In the genomic region with DNA sequence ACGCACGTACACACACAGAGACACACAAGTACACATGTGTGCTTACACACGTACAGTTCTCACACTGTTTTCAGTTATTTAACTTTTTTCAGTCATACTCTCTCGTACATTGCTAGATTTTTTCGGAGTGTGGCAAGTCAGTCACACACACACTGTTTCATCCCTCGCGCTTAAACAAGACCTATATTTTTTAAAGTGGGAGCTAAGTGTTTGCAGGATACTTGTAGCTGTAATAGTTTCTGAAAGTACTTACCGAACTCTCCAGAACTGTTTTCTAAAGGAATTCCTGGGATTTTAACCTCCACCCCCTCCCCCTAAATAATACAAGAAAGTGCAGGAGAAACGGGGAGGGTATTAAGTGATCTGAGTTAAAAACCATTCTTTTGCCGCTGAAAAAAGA, we compare ENCODE assay signal across 22 mouse cellular contexts.
DNase-seq lines count a peak whose midpoint lies in the region; ATAC-seq and TF ChIP-seq lines count a peak whose summit lies in the region.
"Had no signal": no experiment of that assay in that cellular context is flagged by ENCODE, and none has a peak within 500 bp of the region (broad histone marks: within the 10 kb centered on the region; RNA-seq: fewer than 3 reads in every experiment).

No protein-coding gene starts in this region.

- no peak overlapping the region for H3K4me2 ChIP-seq in intestine, embryonic 16.5 days (ENCODE audit: low read depth, low read length)
- no peak overlapping the region for H3K4me2 ChIP-seq in intestine, embryonic 15.5 days (replicated peaks)
- H3K4me2 ChIP-seq in lung, embryonic 14.5 days = 0 out of 2 replicates have a peak overlapping the region, but pooled peaks have one; percentile 13
- H3K4me2 ChIP-seq in lung, embryonic 16.5 days (ENCODE audit: low read depth, low read length) = peak overlapping the region; percentile 36
- H3K4me2 ChIP-seq: embryonic facial prominence, embryonic 13.5 days; embryonic facial prominence, embryonic 15.5 days; forebrain, embryonic 12.5 days had no signal

- H3K27me3 ChIP-seq in intestine, embryonic 16.5 days (replicated peaks; ENCODE audit: control insufficient read depth, insufficient read depth, low read length) = no peaks in the 10 kb centered on the region
- H3K27me3 ChIP-seq in intestine, embryonic 15.5 days (replicated peaks) = no peaks in the 10 kb centered on the region
- H3K27me3 ChIP-seq in lung, embryonic 14.5 days (ENCODE audit: insufficient read depth, low read length) = no peaks in the 10 kb centered on the region
- no peaks in the 10 kb centered on the region for H3K27me3 ChIP-seq in lung, embryonic 16.5 days (ENCODE audit: control insufficient read depth, insufficient read depth, low read depth, low read length)
- H3K27me3 ChIP-seq: embryonic facial prominence, embryonic 13.5 days; embryonic facial prominence, embryonic 15.5 days; forebrain, embryonic 12.5 days had no signal

- TF ChIP-seq POLR2A in lung, adult 2 months (IDR thresholded peaks at IDR 0.05; ENCODE audit: borderline replicate concordance, extremely low read depth, low read depth, low read length) = no peak

- no peak for TF ChIP-seq CTCF in lung, embryonic 14.5 days (IDR thresholded peaks at IDR 0.05; ENCODE audit: low read depth)
- TF ChIP-seq CTCF in lung, adult 2 months (IDR thresholded peaks at IDR 0.05; ENCODE audit: insufficient read depth, low read length) = no peak

- no peaks in the 10 kb centered on the region for H3K36me3 ChIP-seq in intestine, embryonic 16.5 days (ENCODE audit: control insufficient read depth, insufficient read depth, low read length)
- H3K36me3 ChIP-seq in intestine, embryonic 15.5 days = no peaks in the 10 kb centered on the region
- H3K36me3 ChIP-seq in lung, embryonic 14.5 days (ENCODE audit: insufficient read depth) = no peaks in the 10 kb centered on the region
- H3K36me3 ChIP-seq in lung, embryonic 16.5 days (ENCODE audit: control insufficient read depth, insufficient read depth, low read length) = no peaks in the 10 kb centered on the region
- H3K36me3 ChIP-seq: embryonic facial prominence, embryonic 13.5 days; embryonic facial prominence, embryonic 15.5 days; forebrain, embryonic 10.5 days; forebrain, embryonic 12.5 days had no signal

- H3K4me3 ChIP-seq in intestine, embryonic 16.5 days (ENCODE audit: low read length) = no peak overlapping the region
- H3K4me3 ChIP-seq in intestine, embryonic 15.5 days (replicated peaks) = no peak overlapping the region
- no peak overlapping the region for H3K4me3 ChIP-seq in lung, embryonic 14.5 days (ENCODE audit: low read depth, low read length)
- no peak overlapping the region for H3K4me3 ChIP-seq in lung, embryonic 16.5 days (ENCODE audit: low read length)
- no peak overlapping the region for H3K4me3 ChIP-seq in lung, adult 2 months (replicated peaks; ENCODE audit: extremely low read depth, low read depth, low read length)
- H3K4me3 ChIP-seq: embryonic facial prominence, embryonic 13.5 days; embryonic facial prominence, embryonic 15.5 days; erythroblast, embryonic 14.5 days; forebrain, embryonic 10.5 days; forebrain, embryonic 12.5 days had no signal

- WGBS in intestine, embryonic 16.5 days = 81% methylated on average over 10 of the region's 10 CpGs
- 82% methylated on average over 10 of the region's 10 CpGs for WGBS in intestine, embryonic 15.5 days
- 60% methylated on average over 10 of the region's 10 CpGs for WGBS in lung, embryonic 14.5 days
- 57% methylated on average over 10 of the region's 10 CpGs for WGBS in lung, embryonic 16.5 days
- WGBS in lung, adult 2 months = 70% methylated on average over 10 of the region's 10 CpGs

- H3K9ac ChIP-seq in intestine, embryonic 16.5 days (ENCODE audit: low read depth, low read length) = no peak overlapping the region
- no peak overlapping the region for H3K9ac ChIP-seq in intestine, embryonic 15.5 days
- no peak overlapping the region for H3K9ac ChIP-seq in lung, embryonic 14.5 days
- no peak overlapping the region for H3K9ac ChIP-seq in lung, embryonic 16.5 days (ENCODE audit: low read length)
- H3K9ac ChIP-seq: embryonic facial prominence, embryonic 13.5 days; embryonic facial prominence, embryonic 15.5 days; forebrain, embryonic 12.5 days had no signal

- DNase-seq in lung, embryonic 14.5 days = peak; percentile 54
- no peak for DNase-seq in lung, postnatal 14 days
- no peak for DNase-seq in lung, adult 2 months
- DNase-seq: adrenal gland, adult 2 months; adrenal gland, postnatal 10 days; adrenal gland, postnatal 25 days; cerebellum, adult 11 months; cerebellum, adult 18-20 months; cerebellum, adult 8-10 months; cerebellum, adult 9-11 months; cerebellum, postnatal 14 days; cerebellum, postnatal 36 days; embryo, embryonic 11 days had no signal

- no peaks in the 10 kb centered on the region for H3K9me3 ChIP-seq in intestine, embryonic 16.5 days (ENCODE audit: control insufficient read depth, low read length)
- H3K9me3 ChIP-seq in intestine, embryonic 15.5 days = no peaks in the 10 kb centered on the region
- H3K9me3 ChIP-seq in lung, embryonic 14.5 days (ENCODE audit: low read depth, low read length) = no peaks in the 10 kb centered on the region
- H3K9me3 ChIP-seq in lung, embryonic 16.5 days (ENCODE audit: control insufficient read depth, low read length) = no peaks in the 10 kb centered on the region
- H3K9me3 ChIP-seq: embryonic facial prominence, embryonic 13.5 days; embryonic facial prominence, embryonic 15.5 days; forebrain, embryonic 10.5 days; forebrain, embryonic 12.5 days had no signal

- no peak for ATAC-seq in intestine, embryonic 16.5 days
- ATAC-seq in intestine, embryonic 15.5 days = no peak
- peak; percentile 77 for ATAC-seq in lung, embryonic 14.5 days (ENCODE audit: insufficient read depth)
- peak; percentile 88 for ATAC-seq in lung, embryonic 16.5 days (ENCODE audit: low read depth)
- ATAC-seq: forebrain, embryonic 14.5 days had no signal

- peaks cover 10% of the 10 kb centered on the region for H3K4me1 ChIP-seq in intestine, embryonic 16.5 days (ENCODE audit: control insufficient read depth, insufficient read depth, low read length)
- H3K4me1 ChIP-seq in intestine, embryonic 15.5 days (replicated peaks) = 0 out of 2 replicates have a peak, but pooled peaks cover 2% of the 10 kb centered on the region
- H3K4me1 ChIP-seq in lung, embryonic 14.5 days (ENCODE audit: insufficient read depth) = no peaks in the 10 kb centered on the region
- peaks cover 6% of the 10 kb centered on the region; the same call in 1 of the 2 replicates for H3K4me1 ChIP-seq in lung, embryonic 16.5 days (replicated peaks; ENCODE audit: control insufficient read depth, insufficient read depth, low read length)
- no peaks in the 10 kb centered on the region for H3K4me1 ChIP-seq in lung, adult 2 months (ENCODE audit: control insufficient read depth, insufficient read depth, low read length)
- H3K4me1 ChIP-seq: embryonic facial prominence, embryonic 13.5 days; embryonic facial prominence, embryonic 15.5 days; forebrain, embryonic 10.5 days; forebrain, embryonic 12.5 days had no signal

- 0 out of 2 replicates have a peak overlapping the region, but pooled peaks have one; percentile 82 for H3K27ac ChIP-seq in intestine, embryonic 16.5 days (ENCODE audit: low read length)
- no peak overlapping the region for H3K27ac ChIP-seq in intestine, embryonic 15.5 days
- peak overlapping the region; percentile 9; the same call in 1 of the 2 replicates for H3K27ac ChIP-seq in lung, embryonic 14.5 days (ENCODE audit: low read depth)
- H3K27ac ChIP-seq in lung, embryonic 16.5 days (ENCODE audit: low read length) = peak overlapping the region; percentile 92
- H3K27ac ChIP-seq: embryonic facial prominence, embryonic 13.5 days; embryonic facial prominence, embryonic 15.5 days; forebrain, embryonic 10.5 days; forebrain, embryonic 12.5 days had no signal

Comparison
In these comparisons a context has a peak if more than half of its experiments do, and no peak if none do; other contexts are left out.
1. ATAC-seq: peak in lung, embryonic 14.5 days (single experiment) and lung, embryonic 16.5 days (single experiment); none in intestine, embryonic 16.5 days (single experiment) and intestine, embryonic 15.5 days (single experiment).
2. H3K4me2 ChIP-seq: peak in lung, embryonic 14.5 days (single experiment) and lung, embryonic 16.5 days (single experiment); none in intestine, embryonic 16.5 days (single experiment) and intestine, embryonic 15.5 days (single experiment).